Mouse (Mus musculus) megakaryocyte, embryonic 14.5 days (primary cell): ENCODE data around the gene Ttll3.

Source experiments
- FLI1 ChIP-seq: IDR thresholded peaks from 2 replicates; pipeline ENCODE4 v1.6.1; 2012; ENCODE audit warnings: low read length, inconsistent platforms, mixed read lengths
- GATA1 ChIP-seq: IDR thresholded peaks from 3 replicates; pipeline ENCODE4 v1.6.1; 2012; ENCODE audit warnings: mixed read lengths, low read length, inconsistent platforms, borderline replicate concordance

DNA sequence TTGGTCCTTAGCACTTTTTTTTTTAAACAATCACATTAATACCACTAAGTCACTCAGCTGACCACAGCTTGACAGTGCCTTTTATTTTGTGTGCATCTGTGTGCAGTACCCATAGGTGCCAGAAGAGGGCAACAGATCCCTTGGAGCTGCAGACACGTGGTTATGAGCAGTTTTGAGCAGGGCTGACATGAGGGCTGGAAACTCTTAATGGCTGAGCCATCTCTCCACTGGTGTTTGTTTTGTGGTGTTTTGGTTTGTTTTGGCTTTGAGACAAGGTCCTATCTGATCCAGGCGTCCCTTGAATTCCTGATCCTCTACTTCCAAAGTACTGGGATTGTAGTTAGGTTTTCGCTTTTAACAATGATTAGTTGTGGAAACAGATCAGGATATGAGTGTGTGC is 38.3 kb downstream of the Ttll3 start:
- TF ChIP-seq FLI1 (no peak), GATA1 (no peak)
